Mouse (Mus musculus): ENCODE measurements around the gene Gper1.

DNA sequence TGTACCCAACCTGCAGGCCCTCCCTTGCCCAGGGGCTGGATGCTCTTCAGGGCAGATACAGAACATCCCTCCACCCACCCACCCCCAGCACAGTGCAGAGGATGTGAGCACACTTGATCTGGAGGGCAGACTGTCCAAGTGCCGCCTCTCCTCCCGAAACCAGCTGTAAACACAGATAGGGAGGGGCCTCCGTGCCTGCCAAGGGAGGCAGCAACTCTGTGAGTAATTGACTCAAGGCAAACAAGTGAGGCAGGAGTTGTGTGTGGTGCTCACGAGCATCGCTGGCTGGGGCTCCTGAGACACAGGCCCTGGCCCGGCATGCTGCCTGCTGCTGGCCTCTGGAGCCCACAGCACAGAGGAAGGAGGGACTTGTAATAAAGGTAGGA, 33.3 kb upstream of the Gper1 start:
- TF ChIP-seq CTCF (IDR thresholded peaks at IDR 0.05; ENCODE audit: borderline replicate concordance, control insufficient read depth, extremely low read depth, insufficient read depth, low read length, poor library complexity) (no peak), POLR2A (IDR thresholded peaks at IDR 0.05; ENCODE audit: control insufficient read depth, extremely low read depth, insufficient read depth, low read length, poor library complexity) (no peak)
